Mouse (Mus musculus) urinary bladder, postnatal 10 days (tissue): Measurements from ENCODE around the gene Cryba2.
A peak's percentile ranks its signal among the peaks of the same experiment; 100 is the strongest.

Experiments used
- DNase-seq: peaks from one replicate; pipeline ENCODE4 v3.0.0; 2022; ENCODE audit warnings: low spot score

The Cryba2 gene

DNA sequence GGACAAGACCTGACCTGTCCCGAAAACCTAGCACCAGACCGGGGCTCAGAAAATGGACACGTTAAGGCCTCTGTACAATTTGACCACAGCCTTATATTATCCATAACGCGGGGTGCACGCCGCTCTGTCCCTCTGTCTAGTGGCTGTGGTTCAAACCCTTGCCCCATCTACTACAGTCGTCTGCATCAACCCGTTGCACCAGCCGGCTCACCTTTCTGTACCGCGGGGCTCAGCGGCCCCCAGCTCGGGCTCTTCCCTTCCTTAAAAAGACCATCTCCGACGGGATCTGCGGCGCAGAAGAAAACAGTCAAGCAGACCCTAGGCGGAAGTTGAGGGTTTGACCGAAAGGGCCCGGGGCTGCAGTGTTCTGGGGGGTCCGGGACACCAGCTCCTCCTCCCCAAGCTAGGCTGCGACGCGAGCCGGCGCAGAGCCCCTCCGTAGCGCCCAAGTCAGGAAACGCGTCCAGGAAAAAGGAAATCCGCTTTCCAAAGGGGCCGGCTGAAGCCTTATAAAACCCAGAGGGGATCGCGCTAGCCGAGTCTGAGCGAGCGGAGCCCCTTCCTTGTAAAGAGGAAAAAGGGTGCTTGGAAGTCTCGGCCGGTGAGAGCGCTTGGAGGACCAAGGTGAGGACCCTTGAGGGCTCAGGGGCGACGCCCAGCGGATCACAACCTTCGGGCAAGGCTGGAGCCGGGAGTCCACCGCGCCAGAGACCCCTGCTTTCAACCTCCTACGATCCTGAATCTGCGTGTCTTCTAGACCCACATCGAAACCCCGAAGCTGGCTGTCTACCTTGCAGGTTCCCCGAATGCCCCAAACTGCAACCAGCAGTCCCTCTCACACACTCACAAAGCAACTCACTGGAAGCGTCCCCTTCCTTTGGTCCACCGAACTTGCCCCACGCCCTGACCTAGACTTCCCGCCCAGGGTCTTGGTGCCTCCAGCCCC, 8.5 kb downstream of the Cryba2 start:
- no peak for DNase-seq

DNA sequence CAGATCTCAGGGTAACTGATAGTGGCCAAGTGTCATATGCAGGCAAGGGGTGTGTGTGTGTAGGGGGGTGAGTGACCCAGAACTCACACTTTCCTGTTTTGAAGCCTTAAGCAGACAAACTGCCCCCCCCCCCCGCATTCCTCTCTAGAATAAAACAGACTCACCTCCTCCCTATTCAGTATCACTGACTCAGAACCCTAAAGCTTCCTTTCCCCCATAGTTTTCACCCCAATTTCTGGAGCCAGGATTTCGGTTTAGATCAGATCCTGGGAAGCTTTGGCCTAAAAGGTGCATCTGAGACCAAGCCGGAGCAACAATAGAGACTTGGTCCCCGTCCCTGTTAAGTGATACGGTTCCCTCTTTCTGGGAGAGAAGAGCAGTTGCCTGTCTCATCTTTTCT, 9.5 kb downstream of the Cryba2 start:
- no peak for DNase-seq

DNA sequence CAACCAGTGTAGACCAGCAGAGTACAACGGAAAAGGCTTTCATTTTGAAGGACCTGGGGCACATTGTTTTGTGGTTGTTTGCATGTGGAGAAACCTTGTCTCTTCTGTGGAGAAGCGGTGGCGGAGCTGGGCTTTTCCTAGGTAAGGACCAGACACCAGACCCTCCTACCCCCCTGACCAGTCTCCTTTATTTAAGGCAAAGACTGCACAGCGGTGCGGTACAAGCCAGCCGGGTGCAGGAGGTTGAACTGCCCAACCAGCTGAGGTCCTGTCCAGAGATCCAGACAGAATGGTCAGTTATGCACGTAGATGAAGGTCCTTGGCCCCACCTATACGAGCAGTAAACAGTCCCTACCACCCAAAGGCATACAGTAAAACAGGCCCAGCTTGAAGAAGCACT, 10.1 kb downstream of the Cryba2 start:
- DNase-seq = no peak

DNA sequence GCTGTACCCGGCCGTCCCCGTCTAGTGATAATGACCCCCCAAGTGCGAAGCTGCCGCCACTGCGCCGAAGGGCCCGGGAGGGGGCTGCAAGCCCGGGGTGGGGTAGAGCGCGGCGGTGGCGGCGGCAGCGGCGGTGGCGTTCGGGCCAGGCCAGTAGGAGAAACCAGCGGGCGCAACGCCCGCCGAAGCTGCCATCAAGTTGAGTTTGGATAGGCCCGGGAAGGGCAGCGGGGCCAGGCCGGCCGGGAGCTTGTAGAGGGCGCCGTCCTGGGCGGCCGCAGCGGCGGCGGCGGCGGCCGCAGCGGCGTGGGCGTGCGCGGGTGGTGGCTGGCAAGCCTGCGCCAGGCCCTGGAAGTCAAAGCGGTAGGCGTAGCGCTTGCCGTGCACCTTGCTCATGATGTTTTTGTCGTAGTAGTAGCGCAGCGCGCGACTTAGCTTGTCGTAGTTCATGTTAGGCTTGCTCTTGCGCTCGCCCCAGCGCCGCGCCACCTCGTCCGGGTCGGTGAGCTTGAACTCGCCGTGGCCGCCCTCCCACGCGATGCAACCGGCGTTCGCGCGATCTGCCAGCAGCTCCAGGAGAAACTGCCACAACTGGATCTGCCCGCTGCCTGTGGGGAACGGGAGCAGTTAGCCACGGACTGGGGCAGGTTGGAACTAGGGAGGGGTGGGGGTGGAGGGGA, 10.7 kb downstream of the Cryba2 start:
- DNase-seq = no peak

DNA sequence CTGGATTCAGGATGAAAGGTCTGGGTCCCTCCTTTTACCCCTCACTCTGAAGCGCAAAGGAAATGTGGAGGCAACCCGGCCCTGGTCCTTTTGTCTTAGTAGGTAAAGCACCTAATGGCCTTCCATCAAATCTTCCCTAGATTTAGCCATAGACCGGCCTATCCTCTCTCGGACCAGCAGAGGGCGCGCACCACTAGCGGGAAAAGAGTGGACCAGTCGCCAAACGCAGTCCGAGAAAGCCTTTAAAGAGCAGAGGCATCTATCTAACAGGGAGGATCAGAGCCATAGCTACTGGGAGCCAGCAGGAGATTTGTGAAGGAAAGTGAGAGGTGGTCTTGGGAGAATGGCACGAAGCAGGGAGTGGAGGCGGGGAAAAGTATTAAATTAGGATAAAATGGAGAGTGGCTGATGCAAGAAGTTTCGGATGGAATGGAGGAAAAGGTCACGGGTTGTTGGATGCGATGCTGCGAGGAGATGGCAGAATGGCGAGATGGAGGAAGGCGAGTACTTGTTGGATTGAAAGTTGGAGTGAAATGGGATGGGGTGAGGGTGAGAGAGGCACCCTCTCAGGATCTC, 12.1 kb downstream of the Cryba2 start:
- no peak for DNase-seq

DNA sequence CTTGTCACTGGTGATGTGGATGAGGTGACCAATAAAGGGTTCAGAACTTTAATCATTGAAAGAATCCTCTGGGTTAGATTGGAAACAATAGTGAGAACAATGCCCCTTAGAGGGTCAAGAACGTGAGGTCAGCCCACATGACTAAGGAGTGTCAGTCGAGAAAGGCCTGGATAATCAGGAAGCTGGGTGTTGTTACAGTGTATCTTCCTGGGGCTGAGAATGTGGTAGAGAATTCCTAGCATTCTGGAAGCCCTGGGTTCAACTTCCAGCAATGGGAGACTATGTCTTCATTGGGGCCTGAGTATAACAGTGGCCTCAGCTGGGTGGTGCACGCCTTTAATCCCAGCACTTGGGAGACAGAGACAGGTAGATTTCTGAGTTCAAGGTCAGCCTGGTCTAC, 15.7 kb downstream of the Cryba2 start:
- DNase-seq = no peak

DNA sequence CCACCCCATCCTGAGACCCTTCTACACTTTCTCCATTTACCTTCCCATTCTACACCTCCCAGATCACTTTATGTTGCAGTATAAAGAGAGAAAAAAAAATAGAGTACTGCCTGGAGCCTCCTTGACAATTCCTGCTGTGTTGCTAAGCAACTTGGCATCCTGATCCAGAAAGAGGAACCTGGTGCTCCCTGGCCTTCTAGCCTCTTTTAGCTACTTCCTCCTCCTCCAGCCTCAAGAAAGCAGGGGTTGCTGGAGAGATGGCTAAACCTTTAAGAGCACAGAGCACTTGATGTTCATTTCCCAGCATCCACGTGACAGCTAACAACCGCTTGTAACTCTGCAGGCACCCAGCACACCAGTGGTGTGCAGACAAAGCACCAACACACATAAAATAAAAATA, 20.7 kb downstream of the Cryba2 start:
- no peak for DNase-seq

DNA sequence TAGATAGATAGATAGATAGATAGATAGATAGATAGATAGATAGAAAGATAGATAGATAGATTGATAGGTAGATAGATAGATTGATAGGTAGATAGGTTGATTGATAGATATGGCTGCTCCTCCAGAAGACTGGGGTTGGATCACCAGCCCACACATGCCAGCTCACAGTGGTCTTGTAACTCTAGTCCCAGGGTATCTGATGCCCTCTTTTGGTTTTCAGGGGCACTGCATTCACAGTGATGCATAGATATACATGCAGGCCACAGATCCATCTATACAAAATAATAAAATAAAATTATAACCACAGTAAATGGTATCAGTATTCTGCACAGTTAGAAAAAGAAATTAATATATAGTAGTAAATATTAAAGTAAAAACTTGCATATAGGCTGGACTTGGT, 31.2 kb downstream of the Cryba2 start:
- DNase-seq = no peak

DNA sequence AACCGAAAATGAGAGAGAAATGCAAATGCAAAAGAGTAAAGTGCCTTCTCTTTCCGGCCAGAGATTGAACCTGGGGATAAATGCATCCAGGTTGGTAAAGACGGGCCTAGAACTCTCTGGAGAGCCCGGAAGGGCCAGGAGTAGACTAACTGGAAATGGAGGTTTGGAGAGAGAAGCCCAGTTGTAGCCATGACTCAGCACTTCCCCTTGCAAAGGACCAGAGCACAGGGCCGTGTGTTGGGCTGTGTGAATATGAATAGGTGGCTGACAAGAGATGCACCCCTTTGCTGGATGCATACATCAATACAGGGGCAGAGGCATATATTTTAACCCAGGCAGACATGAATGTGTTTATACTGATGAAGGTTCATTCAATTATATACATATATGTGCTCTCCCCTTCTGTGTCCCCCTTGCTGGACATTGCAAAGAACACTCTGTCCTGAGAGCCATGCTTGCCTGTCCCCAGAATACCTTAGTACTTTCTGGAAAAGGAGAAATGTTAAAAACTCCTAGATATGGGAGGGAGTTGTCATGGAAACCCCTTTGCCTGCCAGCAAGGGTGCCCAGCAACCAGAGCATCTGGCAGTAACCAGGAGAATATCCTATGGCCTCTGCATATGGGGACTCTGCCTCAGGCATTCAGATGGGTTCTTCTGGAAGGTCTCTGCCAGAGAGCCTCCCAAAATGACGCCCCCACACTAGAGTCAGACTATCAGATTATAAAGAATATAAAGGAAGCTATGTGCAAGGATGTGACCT, 33.5 kb downstream of the Cryba2 start:
- DNase-seq = no peak

DNA sequence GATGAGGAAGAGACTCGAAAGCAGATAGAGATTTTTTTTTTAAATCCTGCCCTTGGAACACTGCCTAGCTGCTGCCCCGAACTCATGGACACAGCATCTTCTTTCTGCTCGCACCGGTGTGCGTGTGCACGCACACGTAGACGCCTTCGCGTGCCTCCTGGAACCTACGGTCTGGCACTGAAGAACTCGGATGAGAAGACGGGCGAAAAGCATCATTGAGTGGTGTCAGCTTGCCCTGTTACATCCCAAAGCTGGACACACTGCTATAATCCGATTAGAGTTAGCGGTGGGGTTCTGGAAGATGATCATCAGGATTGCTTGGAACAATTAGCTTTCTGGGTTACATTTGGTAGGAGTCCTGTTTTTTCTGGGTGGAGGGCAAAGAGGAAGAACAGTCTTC, 34.1 kb downstream of the Cryba2 start:
- no peak for DNase-seq

DNA sequence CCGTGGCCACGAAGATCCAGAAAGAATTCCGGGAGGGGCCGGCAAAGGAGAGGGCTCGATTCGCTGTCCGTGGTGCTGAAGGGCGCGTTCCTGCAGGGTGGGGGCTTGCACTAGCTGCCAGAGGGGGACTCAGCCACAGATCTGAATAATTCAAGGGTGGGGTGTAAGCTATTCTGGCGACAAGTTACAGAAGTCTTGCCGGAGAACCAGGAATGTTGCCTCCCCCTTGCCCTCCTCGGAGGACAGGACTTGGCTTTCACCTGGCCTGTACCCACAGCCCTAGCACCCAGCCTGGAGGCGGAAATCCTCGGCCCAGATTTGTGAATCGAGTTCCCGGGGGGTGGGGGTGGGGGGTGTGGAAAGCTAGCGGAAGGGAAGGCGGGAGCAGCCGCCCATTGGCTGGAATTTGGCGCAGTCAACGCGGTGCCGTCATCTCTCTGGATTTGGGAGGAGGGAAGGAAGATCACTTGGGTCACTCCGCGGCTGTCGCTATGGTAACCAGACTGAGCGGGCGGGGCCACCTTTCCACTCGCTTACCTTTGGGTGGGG, 34.7 kb downstream of the Cryba2 start:
- no peak for DNase-seq

DNA sequence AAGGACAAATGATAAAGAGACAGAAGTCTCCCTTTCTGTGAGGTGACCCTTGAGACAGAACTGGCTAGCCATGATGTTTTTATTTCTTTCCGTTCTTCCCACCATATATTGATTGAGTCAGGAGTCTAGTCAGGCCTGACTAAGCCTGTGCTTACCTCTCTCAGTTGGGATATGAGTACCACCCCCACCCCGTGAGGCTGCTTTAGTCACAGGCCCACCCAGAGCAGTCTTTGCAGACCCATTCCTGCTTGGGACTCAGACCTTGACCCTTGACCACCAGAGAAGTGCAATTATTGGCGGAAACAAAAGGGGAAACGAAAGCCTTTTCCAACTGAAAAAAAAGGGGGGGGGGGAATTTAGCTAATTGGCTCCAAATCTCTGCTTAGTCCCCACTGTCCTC, 35.3 kb downstream of the Cryba2 start:
- no peak for DNase-seq

DNA sequence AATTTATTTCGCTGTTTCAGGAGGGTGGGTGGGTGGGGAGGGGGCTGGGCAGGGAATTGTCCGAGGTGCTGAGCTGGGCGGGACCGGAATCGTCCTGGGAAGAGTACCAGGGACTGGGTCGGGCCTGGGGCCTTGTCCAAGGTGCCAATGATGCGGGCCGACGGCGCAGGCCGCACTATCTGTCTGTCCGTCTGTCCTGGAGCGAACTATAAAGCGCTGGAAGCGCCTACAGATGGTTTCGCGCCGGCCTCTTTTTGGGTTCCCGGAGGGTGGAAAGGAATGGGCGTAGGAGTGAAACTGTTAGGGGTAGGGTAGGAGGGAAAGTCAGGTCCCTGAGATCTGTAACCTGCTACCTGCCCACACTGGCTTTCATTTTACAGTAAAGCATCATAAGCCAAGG, 35.7 kb downstream of the Cryba2 start:
- DNase-seq = no peak

DNA sequence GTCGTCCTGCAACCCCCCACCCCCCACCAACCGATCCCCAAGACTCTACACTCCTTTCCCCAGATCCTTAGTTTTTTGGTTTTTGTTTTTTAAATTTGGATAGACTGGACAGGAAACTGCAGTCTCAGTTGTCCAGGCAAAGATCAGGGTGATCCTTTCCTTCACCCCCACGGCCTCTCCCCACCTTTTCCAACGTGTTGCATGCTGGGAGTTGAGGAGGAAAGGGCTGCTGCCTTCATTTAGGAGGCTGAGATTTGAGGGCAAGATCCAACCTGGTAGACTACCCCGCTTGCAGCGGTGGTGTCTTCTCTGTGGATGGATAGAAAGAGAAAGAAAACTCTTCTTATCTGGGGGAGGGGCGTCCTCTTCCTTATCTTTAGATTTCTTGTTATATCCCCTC, 36.2 kb downstream of the Cryba2 start:
- DNase-seq = no peak

DNA sequence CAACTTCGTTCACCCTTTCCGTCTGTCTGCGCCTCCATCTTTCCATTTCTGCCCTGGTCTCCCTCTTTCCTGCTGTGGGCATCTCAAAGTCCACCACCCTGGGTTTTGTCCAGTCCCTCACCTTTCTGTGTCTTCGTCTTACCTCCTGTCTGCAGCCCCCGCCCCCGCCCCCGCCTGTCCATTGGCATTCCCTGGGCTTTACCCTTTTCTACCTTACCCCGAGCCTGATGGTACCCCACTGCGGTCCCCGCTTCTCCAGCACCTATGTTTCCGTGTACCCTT, 36.6 kb downstream of the Cryba2 start:
- DNase-seq = no peak

DNA sequence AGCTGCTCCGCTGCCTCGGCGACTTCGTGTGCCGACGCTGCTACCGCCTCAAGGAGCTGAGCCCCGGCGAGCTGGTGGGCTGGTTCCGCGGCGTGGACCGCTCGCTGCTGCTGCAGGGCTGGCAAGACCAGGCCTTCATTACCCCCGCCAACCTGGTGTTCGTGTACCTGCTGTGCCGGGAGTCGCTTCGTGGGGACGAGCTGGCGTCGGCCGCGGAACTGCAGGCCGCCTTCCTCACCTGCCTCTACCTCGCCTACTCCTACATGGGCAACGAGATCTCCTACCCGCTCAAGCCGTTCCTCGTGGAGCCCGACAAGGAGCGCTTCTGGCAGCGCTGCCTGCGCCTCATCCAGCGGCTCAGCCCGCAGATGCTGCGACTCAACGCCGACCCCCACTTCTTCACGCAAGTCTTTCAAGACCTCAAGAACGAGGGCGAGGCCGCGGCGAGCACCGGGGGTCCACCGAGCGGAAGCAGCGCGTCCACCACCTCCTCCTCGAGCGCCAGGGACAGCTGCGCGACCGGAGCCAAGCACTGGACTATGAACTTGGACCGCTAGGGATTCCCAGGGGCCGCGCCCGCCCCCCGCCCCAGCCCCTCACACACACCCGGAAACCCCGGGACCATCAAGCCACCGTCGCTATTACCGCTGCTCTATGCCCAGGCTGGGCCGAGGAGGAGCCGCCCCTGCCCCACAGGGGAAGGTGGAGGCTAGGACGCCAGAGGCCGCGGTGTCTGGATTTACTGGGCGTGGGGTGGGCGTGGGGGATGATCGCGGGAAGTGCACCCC, 37.1 kb downstream of the Cryba2 start:
- DNase-seq = no peak

DNA sequence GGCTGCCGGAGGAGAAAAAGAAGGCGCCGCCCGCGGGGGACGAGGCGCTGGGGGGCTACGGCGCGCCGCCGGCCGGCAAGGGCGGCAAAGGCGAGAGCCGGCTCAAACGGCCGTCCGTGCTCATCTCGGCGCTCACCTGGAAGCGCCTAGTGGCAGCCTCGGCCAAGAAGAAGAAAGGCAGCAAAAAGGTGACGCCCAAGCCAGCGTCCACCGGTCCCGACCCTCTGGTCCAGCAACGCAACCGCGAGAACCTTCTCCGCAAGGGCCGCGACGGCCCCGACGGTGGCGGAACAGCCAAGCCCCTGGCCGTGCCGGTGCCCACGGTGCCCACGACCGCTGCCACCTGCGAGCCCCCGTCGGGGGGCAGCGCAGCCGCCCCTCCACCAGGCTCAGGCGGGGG, 37.8 kb downstream of the Cryba2 start:
- no peak for DNase-seq

DNA sequence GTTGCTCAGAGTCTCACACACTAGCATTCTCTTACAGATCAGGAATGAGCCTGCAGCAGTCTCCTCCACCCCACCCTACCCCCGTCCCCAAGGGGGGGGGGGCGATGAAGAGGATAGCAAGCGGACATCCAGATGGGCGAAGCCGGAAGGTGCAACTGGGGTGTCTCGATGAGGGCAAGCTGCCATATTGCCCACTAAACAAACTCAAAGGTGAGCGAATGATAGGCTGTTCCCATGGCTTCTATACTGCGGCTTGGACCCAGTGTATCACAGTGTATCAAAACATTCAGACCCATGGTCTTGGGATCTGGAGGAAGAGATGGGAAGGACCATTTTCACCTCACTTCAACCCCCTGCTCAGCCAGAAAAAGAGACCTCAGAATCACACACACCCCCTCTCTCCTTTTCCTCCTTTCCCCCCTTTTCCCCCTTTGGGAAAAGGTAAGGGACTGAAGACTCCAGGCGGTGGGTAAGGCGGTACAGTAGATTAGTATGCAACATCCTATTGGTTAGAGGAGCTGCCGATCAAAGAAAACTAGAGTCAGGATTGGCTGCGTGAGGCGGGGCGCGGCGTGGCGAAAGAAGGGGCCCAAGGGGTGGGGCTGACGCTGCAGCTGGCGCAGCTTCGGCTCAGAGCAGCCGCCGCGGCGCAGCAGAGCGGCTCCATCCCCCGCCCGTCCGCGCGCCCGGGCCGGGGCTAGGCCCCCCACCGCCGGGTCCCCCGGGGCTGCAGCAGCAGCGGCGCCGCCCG, 38.5 kb downstream of the Cryba2 start, which contains the start of gene Cdk5r2:
Gene Cdk5r2 (plus strand): TSS at position 629 of the 751 bp plus-strand sequence.
- peak; percentile 20 for DNase-seq

DNA sequence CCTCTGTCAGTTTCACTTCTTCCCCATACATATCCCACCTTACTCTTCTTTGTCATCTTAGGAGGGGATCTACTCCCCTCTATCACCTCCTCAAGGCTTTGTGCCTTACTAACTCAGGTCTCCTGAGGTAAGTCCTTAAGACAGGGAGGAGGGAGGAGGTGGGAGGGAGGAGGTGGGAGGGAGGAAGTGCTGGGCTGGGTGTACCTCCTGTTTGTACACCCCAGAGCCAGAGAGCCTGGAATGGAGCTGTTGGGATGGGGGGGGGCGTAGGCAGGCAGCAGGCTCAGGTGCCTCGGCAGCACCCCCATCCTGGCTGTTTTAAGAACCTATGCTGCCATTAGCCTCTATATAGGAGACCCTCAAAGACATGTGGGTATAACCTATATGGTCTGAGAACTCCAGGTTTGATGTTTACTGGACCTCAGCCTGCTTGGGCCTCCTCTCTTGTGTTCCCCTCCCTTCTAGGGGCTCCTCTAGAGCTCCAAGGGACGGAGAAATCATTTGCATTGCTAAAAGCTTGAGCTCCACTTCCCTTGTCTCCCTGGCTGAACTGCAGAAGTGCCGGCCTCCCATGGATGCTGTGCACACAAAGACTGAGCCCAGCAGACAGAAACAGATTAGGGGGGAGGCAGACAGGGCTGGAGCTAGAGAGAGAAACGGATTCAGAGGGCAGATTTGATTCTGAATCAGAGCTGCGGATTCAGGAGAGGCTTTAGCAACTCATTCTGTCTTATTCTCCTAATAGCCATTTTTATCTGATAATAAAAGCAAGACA, 41.8 kb downstream of the Cryba2 start:
- no peak for DNase-seq

DNA sequence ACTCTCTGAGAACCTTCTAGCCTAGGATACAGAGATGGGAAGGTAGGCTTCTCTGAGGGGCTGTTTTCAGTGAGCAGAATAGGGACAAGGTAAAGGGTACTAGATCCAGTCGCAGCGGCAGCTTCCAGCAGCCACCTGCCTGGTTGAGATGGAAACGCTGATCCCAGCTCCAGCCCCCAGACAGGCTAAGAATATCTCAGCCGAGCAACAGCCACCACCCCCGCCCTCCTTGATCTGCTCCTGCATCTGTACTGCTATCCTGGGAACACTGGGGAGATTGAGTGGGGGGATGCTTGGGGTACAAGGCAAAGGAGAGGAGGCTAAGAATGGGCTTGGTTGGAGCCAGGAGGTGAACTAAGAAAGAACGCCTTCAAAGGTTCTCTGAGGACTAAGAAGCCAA, 42.7 kb downstream of the Cryba2 start:
- no peak for DNase-seq
